Mouse (Mus musculus): ENCODE results near the gene Bst2.

Bst2 gene

GRCm38 (mm10) chr8:71516786-71517185 lies 20.5 kb downstream of the Bst2 start:
- DNase-seq, result peak; percentile 41 to 64

GRCm38 (mm10) chr8:71515043-71515442 lies 22.2 kb downstream of the Bst2 start:
- DNase-seq, result no peak

DNA sequence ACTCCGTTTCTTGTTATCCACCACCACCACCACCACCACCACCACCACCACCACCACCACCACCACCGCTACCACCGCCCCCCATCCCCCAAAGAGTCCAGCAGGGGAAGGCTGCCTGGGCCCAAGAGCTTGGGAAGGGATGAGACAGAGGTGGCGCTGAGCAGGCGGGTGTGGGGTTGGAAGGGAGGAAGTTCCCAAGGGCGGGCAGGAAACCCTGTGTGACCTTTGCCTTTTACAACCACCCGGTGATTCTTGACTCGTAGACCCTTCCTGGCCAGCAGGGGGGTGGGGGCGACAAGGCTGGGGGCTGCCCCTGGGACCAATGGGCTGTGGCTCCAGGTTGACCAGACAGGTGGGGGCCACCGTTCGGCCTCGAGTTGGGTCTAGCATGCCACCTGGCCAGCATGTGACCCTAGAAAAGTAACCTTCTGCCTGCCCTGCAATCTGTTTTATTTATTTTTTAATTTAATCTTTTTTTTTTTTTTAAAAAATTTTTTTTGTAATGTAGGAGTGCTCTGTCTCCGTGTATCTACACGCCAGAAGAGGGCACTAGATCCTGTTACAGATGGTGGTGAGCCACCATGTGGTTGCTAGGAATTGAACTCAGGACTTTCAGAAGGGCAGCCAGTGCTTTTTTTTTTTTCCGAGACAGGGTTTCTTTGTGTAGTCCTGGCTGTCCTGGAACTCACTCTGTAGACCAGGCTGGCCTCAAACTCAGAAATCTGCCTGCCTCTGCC lies 24.1 kb downstream of the Bst2 start:
- DNase-seq, result peak; percentile 34 to 53

DNA sequence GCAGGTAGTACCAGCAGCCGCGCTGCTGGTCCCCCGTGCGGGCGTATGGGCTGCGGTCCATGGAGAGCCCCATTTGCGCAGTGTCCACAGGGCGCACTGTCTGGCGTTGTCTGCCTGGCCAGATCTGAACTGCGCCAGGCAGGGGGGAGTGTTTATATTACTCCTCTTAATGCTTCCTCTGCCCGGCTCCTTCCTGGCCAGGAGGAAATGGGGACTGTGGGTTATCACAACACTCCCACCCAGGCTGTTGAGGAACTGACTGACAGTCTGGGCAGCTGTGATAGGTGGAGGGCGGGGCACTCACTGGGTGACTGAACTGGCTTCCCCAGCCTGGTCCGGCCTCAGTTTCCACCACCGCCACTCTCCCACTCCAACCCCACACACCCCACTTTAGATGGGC lies 25.6 kb downstream of the Bst2 start, which contains the start of gene Plvap:
Gene Plvap, minus strand, starts transcription at position 109 of the 400 bp plus-strand sequence.
- DNase-seq, result peak; percentile 72 to 78

GRCm38 (mm10) chr8:71509316-71509715 lies 27.9 kb downstream of the Bst2 start:
- DNase-seq, result no peak

DNA sequence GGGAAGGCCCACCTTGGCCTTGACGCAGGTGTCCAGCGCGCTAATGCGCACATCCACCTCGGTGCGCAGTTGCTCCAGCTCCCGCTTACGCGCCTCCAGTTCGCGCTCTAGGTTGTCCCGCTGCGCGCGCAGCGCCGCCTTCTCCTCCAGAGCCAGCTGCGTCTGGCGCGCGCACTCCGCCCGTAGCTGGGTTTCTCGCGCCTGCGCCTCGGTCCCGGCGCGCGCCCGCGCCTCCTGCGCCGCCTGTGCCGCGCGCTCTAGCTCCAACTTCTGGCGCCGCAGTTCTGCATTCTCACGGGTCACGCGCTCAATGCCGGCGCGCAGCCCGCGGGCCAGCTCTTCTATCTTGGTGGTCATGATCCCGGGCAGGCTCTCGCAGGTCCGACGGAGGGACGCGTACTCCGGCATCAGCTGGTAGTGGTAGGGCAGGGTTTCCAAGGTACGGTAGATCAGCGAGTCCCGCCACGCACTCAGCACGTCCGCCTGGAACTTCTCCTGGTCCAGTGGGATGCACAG lies 29.6 kb downstream of the Bst2 start:
- peak; percentile 48 to 53 for DNase-seq

DNA sequence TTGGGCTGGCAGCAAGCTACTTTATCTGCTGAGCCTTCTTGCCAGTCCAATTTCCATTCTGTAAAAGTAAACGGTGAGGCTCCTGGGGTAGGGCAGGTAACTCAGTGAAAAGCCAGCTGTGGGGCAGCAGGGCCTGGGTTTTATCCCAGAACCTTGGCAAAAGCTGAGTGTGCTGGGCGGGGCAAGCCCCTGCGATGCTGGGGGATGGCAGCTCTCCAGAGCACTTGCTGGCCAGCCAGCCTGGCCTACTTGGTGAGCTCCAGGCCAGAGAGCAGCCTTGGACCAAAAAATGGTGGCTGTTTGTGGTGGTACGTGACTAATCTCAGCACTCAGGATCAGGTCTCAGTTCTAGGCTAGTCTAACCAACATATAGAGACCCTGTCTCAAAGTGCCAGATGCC lies 31.3 kb downstream of the Bst2 start:
- DNase-seq, result no peak

GRCm38 (mm10) chr8:71505326-71505725 lies 31.9 kb downstream of the Bst2 start:
- no peak for DNase-seq

DNA sequence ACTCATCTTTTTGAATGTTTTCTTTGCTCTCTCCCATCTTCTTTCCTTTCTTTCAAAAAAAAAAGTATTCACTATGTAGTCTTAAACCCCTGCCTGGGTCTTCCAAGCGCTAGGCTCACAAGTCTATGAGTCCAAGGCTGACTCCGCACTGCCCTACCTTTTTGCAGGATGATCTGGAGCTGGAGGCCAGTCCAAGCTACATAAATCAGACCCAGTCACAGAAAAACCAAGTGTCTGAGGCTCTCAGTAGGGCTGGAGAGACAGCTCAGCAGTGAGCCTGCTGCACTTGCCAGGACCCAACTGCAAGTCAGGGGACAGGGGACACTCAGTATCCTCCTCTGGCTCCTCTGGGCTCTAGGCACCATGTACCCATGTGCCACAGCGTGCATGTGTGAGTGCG lies 32.9 kb downstream of the Bst2 start:
- DNase-seq, result no peak

GRCm38 (mm10) chr8:71498816-71499690 lies 38.2 kb downstream of the Bst2 start:
- peak in 1 of 2 experiments; percentile 53 for DNase-seq

GRCm38 (mm10) chr8:71497881-71498501 lies 39.3 kb downstream of the Bst2 start:
- peak; percentile 36 to 58 for DNase-seq

DNA sequence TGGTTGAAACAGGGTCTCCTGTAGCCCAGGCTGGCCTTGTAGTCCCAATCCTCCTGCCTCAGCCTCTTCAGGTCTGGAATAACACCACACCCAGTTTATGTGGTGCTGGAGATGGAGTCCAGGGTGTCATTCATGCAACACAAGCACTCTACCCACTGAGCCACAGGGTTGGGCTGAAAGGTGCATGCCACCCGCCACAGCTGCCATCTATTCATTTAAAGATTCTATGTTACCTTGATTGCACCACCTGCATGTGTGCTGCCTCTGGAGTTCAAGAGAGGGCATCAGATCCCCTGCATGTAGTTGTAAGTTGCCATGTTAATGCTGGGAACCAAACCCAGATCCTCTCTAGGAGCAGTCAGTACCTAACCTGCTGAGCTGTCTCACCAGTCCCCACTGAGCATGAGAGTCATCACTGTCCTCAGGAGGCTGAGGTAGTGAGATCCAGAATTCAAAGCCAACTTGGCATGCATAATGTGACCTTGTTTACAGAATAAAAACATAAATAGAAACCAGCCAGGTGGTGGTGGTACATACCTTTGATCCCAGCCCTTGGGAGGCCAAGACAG lies 40.1 kb downstream of the Bst2 start:
- no peak for DNase-seq

GRCm38 (mm10) chr8:71496481-71496880 lies 40.8 kb downstream of the Bst2 start:
- DNase-seq, result peak; percentile 88 to 92

- DNase-seq, result no peak
Observed at GRCm38 (mm10) chr8:71495811-71496210, 41.4 kb downstream of the Bst2 start.

GRCm38 (mm10) chr8:71495039-71495438 lies 42.2 kb downstream of the Bst2 start:
- peak; percentile 81 to 87 for DNase-seq

DNA sequence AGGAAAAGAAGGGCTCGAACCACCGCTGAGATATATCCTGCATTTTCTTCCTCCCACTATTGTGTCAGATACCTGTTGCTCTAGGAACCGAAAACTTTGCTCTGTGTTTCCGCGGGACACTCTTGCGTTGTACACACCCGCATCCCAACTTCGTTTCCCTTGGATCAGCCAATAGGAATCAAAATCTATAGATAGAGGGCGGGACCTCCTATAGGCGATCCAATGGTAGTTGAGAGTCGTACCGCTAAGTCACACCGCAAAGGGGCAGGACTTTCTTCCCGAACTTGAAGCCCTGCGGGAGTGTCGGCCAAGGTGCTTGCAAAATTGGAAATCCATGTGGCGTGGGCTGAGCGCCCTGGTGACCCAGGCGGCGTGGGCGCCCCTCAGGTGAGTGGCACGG lies 48.8 kb downstream of the Bst2 start:
- peak; percentile 90 to 93 for DNase-seq

DNA sequence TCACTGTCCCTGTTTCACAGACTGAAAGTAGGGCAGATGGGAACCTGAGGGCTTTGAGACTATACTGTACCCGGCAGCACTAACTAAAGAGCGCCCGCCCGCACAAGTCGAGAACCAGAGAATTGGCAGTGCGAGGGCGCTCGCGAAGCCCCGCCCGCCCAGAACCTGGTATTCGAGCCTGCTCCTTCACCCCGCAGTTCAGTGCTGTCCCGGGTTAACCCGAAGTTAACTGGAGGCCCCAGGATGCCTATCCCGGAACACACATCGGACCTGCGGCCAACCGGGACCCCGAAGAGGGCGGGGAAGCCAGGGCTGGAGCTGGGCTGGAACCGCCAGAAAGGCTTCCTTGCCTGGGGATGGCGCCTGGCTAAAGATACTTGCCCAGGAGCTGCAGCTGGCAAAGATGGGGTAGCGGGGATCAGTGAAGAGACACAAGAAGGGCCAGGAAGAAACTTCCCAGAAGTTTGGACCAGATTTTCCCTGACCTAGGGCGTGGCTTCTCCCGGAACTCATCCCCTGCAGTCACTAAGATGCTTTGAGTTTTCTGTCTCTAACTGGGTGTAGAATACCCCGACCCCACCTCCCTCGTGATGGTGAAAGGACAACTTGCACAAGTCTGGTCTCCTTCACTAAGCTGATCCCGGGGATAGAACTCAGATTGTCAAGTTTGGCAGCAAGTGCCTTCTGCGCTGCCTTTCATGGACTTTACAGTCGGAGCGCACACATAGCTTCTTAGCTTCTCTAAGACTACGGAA lies 49.4 kb downstream of the Bst2 start, which contains the start of gene Gtpbp3:
Gene Gtpbp3, plus strand, starts transcription at position 413 of the 755 bp plus-strand sequence.
- peak; percentile 83 to 87 for DNase-seq

DNA sequence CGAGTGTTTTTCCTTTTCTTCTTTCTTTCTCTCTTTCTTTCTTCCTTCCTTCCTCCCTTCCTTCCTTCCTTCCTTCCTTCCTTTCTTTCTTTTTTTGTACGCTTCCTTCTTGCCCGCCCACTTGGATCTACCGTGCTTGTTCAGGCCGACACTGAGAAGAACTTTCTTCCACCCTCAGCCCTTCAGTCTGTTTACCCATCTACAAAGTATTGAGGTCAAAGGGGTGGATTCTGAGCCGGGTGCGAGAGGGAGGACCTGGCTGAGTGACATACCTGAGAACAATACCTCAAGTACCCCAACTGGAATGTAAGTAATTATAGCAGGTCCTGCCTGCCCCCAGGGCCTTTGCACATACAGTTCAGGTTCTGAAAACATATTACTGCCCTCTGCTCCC lies 51.1 kb downstream of the Bst2 start:
- peak; percentile 50 to 52 for DNase-seq

DNA sequence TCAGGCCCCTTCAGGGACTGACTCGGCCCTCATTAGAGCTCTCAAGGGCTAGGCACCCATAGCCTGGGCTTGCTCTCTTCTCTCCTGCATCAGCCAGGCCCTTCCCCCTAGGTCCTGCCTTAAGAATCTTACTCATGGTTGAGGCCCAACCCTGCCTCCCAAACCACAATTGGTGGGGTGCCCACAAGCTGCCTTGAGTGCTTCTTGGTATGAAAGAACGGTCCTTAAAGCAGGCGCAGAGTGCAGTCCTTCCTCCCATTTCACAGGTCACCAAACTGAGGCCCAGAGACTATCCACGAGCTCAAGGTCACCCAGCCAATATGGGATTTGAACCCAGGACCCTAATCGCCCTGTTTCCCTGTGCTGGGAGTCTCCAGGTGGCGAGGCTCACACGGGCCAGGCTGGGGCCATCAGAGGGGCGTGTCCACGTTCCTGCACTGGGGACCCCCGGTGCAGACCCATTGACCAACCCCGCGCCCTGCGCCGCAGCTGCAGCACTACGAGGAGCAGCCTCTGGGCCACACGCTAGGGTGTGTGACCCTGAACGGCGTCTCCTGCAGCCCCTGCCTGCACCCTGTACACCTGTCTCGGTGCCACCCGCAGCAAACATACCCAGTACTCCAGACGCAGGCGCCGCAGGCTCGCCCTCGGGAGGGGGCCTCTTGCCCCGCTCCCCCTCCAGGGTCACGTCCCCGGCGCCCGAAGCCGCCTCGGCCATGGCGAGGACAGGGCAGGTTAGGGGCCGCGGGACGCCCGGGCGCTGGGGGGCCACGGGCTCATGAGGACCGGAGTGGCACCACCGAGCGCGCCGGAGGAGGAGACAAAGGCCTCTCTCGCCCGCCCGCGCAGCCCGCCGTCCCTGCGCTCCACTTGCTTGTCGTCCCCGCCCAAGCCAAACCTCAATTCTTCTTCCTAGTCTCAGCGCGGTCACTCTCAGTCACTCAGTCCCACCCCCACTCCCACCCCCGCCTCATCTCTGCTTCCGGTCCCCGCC lies 51.8 kb downstream of the Bst2 start, which contains the start of gene Ano8:
Gene Ano8, minus strand, starts transcription at position 822 of the 994 bp plus-strand sequence.
- peak; percentile 86 to 89 for DNase-seq

- DNase-seq, result no peak
Observed at GRCm38 (mm10) chr8:71484736-71485135, 52.5 kb downstream of the Bst2 start.
